Mouse (Mus musculus) liver, embryonic 11.5 days (tissue): ENCODE measurements at regions not wholly inside any gene's neighbourhood (a gene's known extent, or its start where the extent isn't known, plus 50 kb on each side); places are given as distances from the start of the nearest gene placed in this dataset.

ENCODE experiments used
- ATAC-seq: fragments of 200-750 bp; cut with Nextera tagmentation; replicated peaks from 2 replicates; pipeline ENCODE4 v1.8.0; 2017; ENCODE audit warnings: moderate number of reproducible peaks, mild to moderate bottlenecking, moderate TSS enrichment, moderate library complexity; ENCODE audit not compliant: low FRiP score
- DNase-seq: peaks from one replicate; pipeline ENCODE4 v3.0.0-alpha.2; 2017; ENCODE audit warnings: low spot score
- H3K27ac ChIP-seq: fragments of 300-500 bp; sonication (generic); 2 replicates; pipeline ENCODE4 v1.5.1; 2014; ENCODE audit warnings: mild to moderate bottlenecking, low read depth, low read length, control low read depth
- H3K27me3 ChIP-seq: fragments of 300-500 bp; sonication (generic); replicated peaks from 2 replicates; pipeline ENCODE4 v1.6.1; 2014; ENCODE audit warnings: low read length, mixed read lengths; ENCODE audit not compliant: control insufficient read depth, insufficient read depth
- H3K36me3 ChIP-seq: fragments of 300-500 bp; sonication (generic); 2 replicates; pipeline ENCODE4 v1.6.1; 2014; ENCODE audit warnings: mild to moderate bottlenecking, low read length, moderate library complexity, mixed read lengths; ENCODE audit not compliant: control insufficient read depth, insufficient read depth
- H3K4me1 ChIP-seq: fragments of 300-500 bp; sonication (generic); replicated peaks from 2 replicates; pipeline ENCODE4 v1.6.1; 2014; ENCODE audit warnings: low read length, mixed read lengths; ENCODE audit not compliant: control insufficient read depth, insufficient read depth
- H3K4me2 ChIP-seq: fragments of 300-500 bp; sonication (generic); 2 replicates; pipeline ENCODE4 v1.6.1; 2014; ENCODE audit warnings: mild to moderate bottlenecking, control low read depth, moderate library complexity
- H3K4me3 ChIP-seq: fragments of 300-500 bp; sonication (generic); 2 replicates; pipeline ENCODE4 v1.5.1; 2014; ENCODE audit warnings: low read depth, low read length, control low read depth
- H3K9ac ChIP-seq: fragments of 300-500 bp; sonication (generic); 2 replicates; pipeline ENCODE4 v1.6.1; 2014; ENCODE audit warnings: low read depth, low read length, control low read depth
- H3K9me3 ChIP-seq: fragments of 300-500 bp; sonication (generic); 2 replicates; pipeline ENCODE4 v1.6.1; 2016; ENCODE audit warnings: low read length, inconsistent platforms, mixed read lengths; ENCODE audit not compliant: control insufficient read depth
- WGBS: fragments of 180-500 bp; shearing (Covaris S2); extraction: QIAGEN DNeasy Blood & Tissue Kit; methylation state at CpG from one replicate; pipeline ENCODE4 v1.1.7; 2014; 5-methylcytosine and 5-hydroxymethylcytosine counted together

- Histone ChIP-seq H3K4me2 (no peak overlapping the region), H3K27ac (no peak overlapping the region), H3K4me1 (no peaks in the 10 kb centered on the region), H3K27me3 (no peaks in the 10 kb centered on the region), H3K9ac (no peak overlapping the region), H3K4me3 (no peak overlapping the region), H3K9me3 (no peaks in the 10 kb centered on the region), H3K36me3 (no peaks in the 10 kb centered on the region)
- DNase-seq (no peak), ATAC-seq (no peak)
- 74% methylated on average over 3 of the region's 3 CpGs for WGBS
Observed at GRCm38 (mm10) chr9:101471665-101472064, 220.1 kb upstream of the Ppp2r3a start.

- no peaks in the 10 kb centered on the region for H3K4me1 ChIP-seq
- no peak for DNase-seq
- 66% methylated on average over 3 of the region's 3 CpGs for WGBS
- H3K9ac ChIP-seq: no peak overlapping the region
- no peak overlapping the region for H3K4me2 ChIP-seq
- H3K36me3 ChIP-seq: no peaks in the 10 kb centered on the region
- no peak overlapping the region for H3K4me3 ChIP-seq
- no peak for ATAC-seq
- H3K9me3 ChIP-seq: no peaks in the 10 kb centered on the region
- no peaks in the 10 kb centered on the region for H3K27me3 ChIP-seq
- no peak overlapping the region for H3K27ac ChIP-seq
Observed at GRCm38 (mm10) chr9:101469756-101470155, 218.2 kb upstream of the Ppp2r3a start.

GRCm38 (mm10) chr9:101464727-101465427 lies 213.3 kb upstream of the Ppp2r3a start:
- DNase-seq: no peak
- Histone ChIP-seq H3K9ac (no peak overlapping the region), H3K36me3 (no peaks in the 10 kb centered on the region), H3K9me3 (no peaks in the 10 kb centered on the region), H3K27me3 (no peaks in the 10 kb centered on the region), H3K4me2 (no peak overlapping the region), H3K27ac (no peak overlapping the region), H3K4me3 (no peak overlapping the region), H3K4me1 (no peaks in the 10 kb centered on the region)
- no peak for ATAC-seq
- WGBS: 70% methylated on average over 18 of the region's 18 CpGs

- Histone ChIP-seq H3K9me3 (no peaks in the 10 kb centered on the region), H3K4me2 (no peak overlapping the region), H3K36me3 (no peaks in the 10 kb centered on the region), H3K27me3 (no peaks in the 10 kb centered on the region), H3K4me1 (no peaks in the 10 kb centered on the region), H3K9ac (no peak overlapping the region), H3K4me3 (no peak overlapping the region), H3K27ac (no peak overlapping the region)
- DNase-seq (no peak), ATAC-seq (no peak)
- WGBS: 67% methylated on average over 11 of the region's 11 CpGs
Observed at GRCm38 (mm10) chr9:101458947-101459627, 207.5 kb upstream of the Ppp2r3a start.

GRCm38 (mm10) chr9:101458306-101458946 lies 206.8 kb upstream of the Ppp2r3a start:
- Histone ChIP-seq H3K4me3 (no peak overlapping the region), H3K9me3 (no peaks in the 10 kb centered on the region), H3K4me1 (no peaks in the 10 kb centered on the region), H3K9ac (no peak overlapping the region), H3K27ac (no peak overlapping the region), H3K4me2 (no peak overlapping the region), H3K36me3 (no peaks in the 10 kb centered on the region), H3K27me3 (no peaks in the 10 kb centered on the region)
- ATAC-seq (no peak), DNase-seq (no peak)
- 69% methylated on average over 10 of the region's 10 CpGs for WGBS

GRCm38 (mm10) chr9:101446316-101446715 lies 194.7 kb upstream of the Ppp2r3a start:
- no peak overlapping the region for H3K27ac ChIP-seq
- H3K4me2 ChIP-seq: no peak overlapping the region
- H3K4me1 ChIP-seq: no peaks in the 10 kb centered on the region
- H3K9ac ChIP-seq: no peak overlapping the region
- no peaks in the 10 kb centered on the region for H3K36me3 ChIP-seq
- no peak overlapping the region for H3K4me3 ChIP-seq
- no peaks in the 10 kb centered on the region for H3K27me3 ChIP-seq
- no peaks in the 10 kb centered on the region for H3K9me3 ChIP-seq
- WGBS: 66% methylated on average over 2 of the region's 2 CpGs
- DNase-seq: no peak
- ATAC-seq: no peak

GRCm38 (mm10) chr9:101445764-101446163 lies 194.2 kb upstream of the Ppp2r3a start:
- Histone ChIP-seq H3K9me3 (no peaks in the 10 kb centered on the region), H3K27ac (no peak overlapping the region), H3K27me3 (no peaks in the 10 kb centered on the region), H3K4me1 (no peaks in the 10 kb centered on the region), H3K4me3 (no peak overlapping the region), H3K9ac (no peak overlapping the region), H3K4me2 (no peak overlapping the region), H3K36me3 (no peaks in the 10 kb centered on the region)
- no peak for DNase-seq
- ATAC-seq: no peak
- WGBS: 81% methylated on average over 5 of the region's 5 CpGs

- Histone ChIP-seq H3K4me1 (no peaks in the 10 kb centered on the region), H3K36me3 (no peaks in the 10 kb centered on the region), H3K4me3 (no peak overlapping the region), H3K27me3 (no peaks in the 10 kb centered on the region), H3K27ac (no peak overlapping the region), H3K9me3 (no peaks in the 10 kb centered on the region), H3K9ac (no peak overlapping the region), H3K4me2 (no peak overlapping the region)
- DNase-seq: no peak
- no peak for ATAC-seq
- WGBS: 86% methylated on average over 1 of the region's 1 CpGs
Observed at GRCm38 (mm10) chr9:101445293-101445692, 193.7 kb upstream of the Ppp2r3a start.
